17 mouse cellular contexts compared by ENCODE assay signal in the genomic region with DNA sequence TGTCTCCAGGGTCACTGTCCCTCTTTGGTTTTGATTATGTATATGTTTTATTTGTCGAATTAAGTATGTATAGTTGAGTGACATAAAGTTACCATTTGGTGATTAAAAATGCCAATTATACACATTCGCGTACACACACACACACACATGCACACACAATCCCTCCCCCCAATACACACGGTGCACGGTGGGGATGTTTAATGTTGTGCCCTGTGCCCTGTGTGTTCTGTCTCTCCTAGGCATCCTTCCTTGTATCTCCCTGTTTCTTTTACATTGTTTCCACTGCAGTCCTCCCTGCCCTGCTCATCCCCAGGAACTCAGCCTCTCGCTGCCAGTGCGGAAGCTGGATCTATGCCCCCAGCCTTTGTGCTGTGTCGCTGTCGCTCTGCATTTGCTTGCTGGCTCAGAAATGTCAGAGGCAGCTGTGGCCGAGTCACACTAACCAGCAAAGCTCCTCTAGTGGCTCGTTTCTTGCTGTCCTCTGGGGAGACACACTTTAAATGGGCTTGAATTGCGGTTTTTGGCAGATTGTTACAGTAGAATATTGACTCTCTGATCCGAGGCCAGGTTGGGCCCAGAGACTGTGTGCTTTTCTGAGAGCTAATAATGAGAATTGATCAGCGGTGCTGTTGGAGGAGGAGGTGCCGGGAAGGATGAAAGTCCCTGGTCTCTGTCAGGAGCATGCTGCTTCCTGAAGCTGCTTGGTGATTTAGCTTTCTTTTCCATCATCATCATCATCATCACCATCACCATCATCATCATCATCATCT. TPM values are rescaled to one million over a fixed set of nuclear protein-coding genes. Genes with fewer than 3 reads are reported as not detected.
DNase-seq lines count a peak whose midpoint lies in the region; ATAC-seq lines count a peak whose summit lies in the region.
"Had no signal": no experiment of that assay in that cellular context is flagged by ENCODE, and none has a peak within 500 bp of the region (broad histone marks: within the 10 kb centered on the region; RNA-seq: fewer than 3 reads in every experiment).

No protein-coding gene starts in this region.

- no peak overlapping the region for H3K4me3 ChIP-seq in forebrain, embryonic 12.5 days (replicated peaks)
- H3K4me3 ChIP-seq in forebrain, embryonic 10.5 days = no peak overlapping the region
- H3K4me3 ChIP-seq in neural tube, embryonic 13.5 days = no peak overlapping the region
- no peak overlapping the region for H3K4me3 ChIP-seq in midbrain, embryonic 10.5 days
- no peak overlapping the region for H3K4me3 ChIP-seq in kidney, embryonic 16.5 days (ENCODE audit: low read length)
- H3K4me3 ChIP-seq: intestine, embryonic 15.5 days; liver, embryonic 15.5 days; myocyte had no signal

- no peak overlapping the region for H3K27ac ChIP-seq in forebrain, embryonic 12.5 days
- no peak overlapping the region for H3K27ac ChIP-seq in forebrain, embryonic 10.5 days
- peak overlapping the region; percentile 29; the same call in 1 of the 2 replicates for H3K27ac ChIP-seq in neural tube, embryonic 13.5 days (replicated peaks)
- peak overlapping the region; percentile 4; the same call in 1 of the 2 replicates for H3K27ac ChIP-seq in midbrain, embryonic 10.5 days (replicated peaks)
- no peak overlapping the region for H3K27ac ChIP-seq in kidney, embryonic 16.5 days (ENCODE audit: low read length)
- H3K27ac ChIP-seq: intestine, embryonic 15.5 days; liver, embryonic 15.5 days had no signal

- no peak overlapping the region for H3K4me2 ChIP-seq in forebrain, embryonic 12.5 days
- no peak overlapping the region for H3K4me2 ChIP-seq in neural tube, embryonic 13.5 days
- no peak overlapping the region for H3K4me2 ChIP-seq in kidney, embryonic 16.5 days (replicated peaks; ENCODE audit: low read depth, low read length)
- H3K4me2 ChIP-seq: intestine, embryonic 15.5 days; liver, embryonic 15.5 days had no signal

- H3K9ac ChIP-seq in forebrain, embryonic 12.5 days = no peak overlapping the region
- H3K9ac ChIP-seq in neural tube, embryonic 13.5 days = peak overlapping the region; percentile 9; the same call in 1 of the 2 replicates
- no peak overlapping the region for H3K9ac ChIP-seq in kidney, embryonic 16.5 days (replicated peaks; ENCODE audit: low read length)
- H3K9ac ChIP-seq: intestine, embryonic 15.5 days; liver, embryonic 15.5 days had no signal

- WGBS in forebrain, embryonic 12.5 days = 61% methylated on average over 15 of the region's 15 CpGs
- 68% methylated on average over 15 of the region's 15 CpGs for WGBS in forebrain, embryonic 10.5 days
- 55% methylated on average over 15 of the region's 15 CpGs for WGBS in neural tube, embryonic 13.5 days
- WGBS in midbrain, embryonic 10.5 days = 66% methylated on average over 15 of the region's 15 CpGs
- WGBS in kidney, embryonic 16.5 days = 68% methylated on average over 15 of the region's 15 CpGs

- H3K27me3 ChIP-seq in forebrain, embryonic 12.5 days = peaks cover 28% of the 10 kb centered on the region
- no peaks in the 10 kb centered on the region for H3K27me3 ChIP-seq in forebrain, embryonic 10.5 days (ENCODE audit: poor library complexity, severe bottlenecking)
- no peaks in the 10 kb centered on the region for H3K27me3 ChIP-seq in neural tube, embryonic 13.5 days
- H3K27me3 ChIP-seq in midbrain, embryonic 10.5 days (ENCODE audit: low read depth, poor library complexity, severe bottlenecking) = no peaks in the 10 kb centered on the region
- no peaks in the 10 kb centered on the region for H3K27me3 ChIP-seq in kidney, embryonic 16.5 days (ENCODE audit: insufficient read depth, low read length)
- H3K27me3 ChIP-seq: intestine, embryonic 15.5 days; liver, embryonic 15.5 days had no signal

- H3K36me3 ChIP-seq in forebrain, embryonic 12.5 days (replicated peaks) = no peaks in the 10 kb centered on the region
- no peaks in the 10 kb centered on the region for H3K36me3 ChIP-seq in forebrain, embryonic 10.5 days (replicated peaks)
- H3K36me3 ChIP-seq in neural tube, embryonic 13.5 days = no peaks in the 10 kb centered on the region
- H3K36me3 ChIP-seq in midbrain, embryonic 10.5 days = no peaks in the 10 kb centered on the region
- H3K36me3 ChIP-seq in kidney, embryonic 16.5 days (ENCODE audit: insufficient read depth, low read length) = no peaks in the 10 kb centered on the region
- H3K36me3 ChIP-seq: intestine, embryonic 15.5 days; liver, embryonic 15.5 days had no signal

- DNase-seq in forebrain, embryonic 10.5 days (ENCODE audit: extremely low spot score, low spot score) = no peak
- DNase-seq in neural tube, embryonic 10.5 days (ENCODE audit: extremely low spot score, low spot score) = no peak
- no peak for DNase-seq in midbrain, embryonic 10.5 days (ENCODE audit: low spot score)
- DNase-seq in retina, postnatal 1 day = peak; percentile 80
- no peak for DNase-seq in embryo, embryonic 10 days (ENCODE audit: low spot score)
- DNase-seq: B cell, adult 2 months; cerebellum, adult 18-20 months; kidney, postnatal 25 days; lung, postnatal 4 days had no signal

- 0 out of 2 replicates have a peak, but pooled peaks cover 3% of the 10 kb centered on the region for H3K4me1 ChIP-seq in forebrain, embryonic 12.5 days
- no peaks in the 10 kb centered on the region for H3K4me1 ChIP-seq in forebrain, embryonic 10.5 days
- peaks cover 11% of the 10 kb centered on the region; the same call in 1 of the 2 replicates for H3K4me1 ChIP-seq in neural tube, embryonic 13.5 days (replicated peaks)
- peaks cover 4% of the 10 kb centered on the region; the same call in 1 of the 2 replicates for H3K4me1 ChIP-seq in midbrain, embryonic 10.5 days
- no peaks in the 10 kb centered on the region for H3K4me1 ChIP-seq in kidney, embryonic 16.5 days (ENCODE audit: insufficient read depth, low read length)
- H3K4me1 ChIP-seq: intestine, embryonic 15.5 days; liver, embryonic 15.5 days had no signal

- peak; percentile 44; the same call in 1 of the 2 replicates for ATAC-seq in forebrain, embryonic 12.5 days (ENCODE audit: low FRiP score)
- peak; percentile 62; the same call in 1 of the 2 replicates for ATAC-seq in neural tube, embryonic 13.5 days (ENCODE audit: low read depth)
- no peak for ATAC-seq in kidney, embryonic 16.5 days (ENCODE audit: low FRiP score, low TSS enrichment)
- ATAC-seq: intestine, embryonic 15.5 days had no signal

- H3K9me3 ChIP-seq in forebrain, embryonic 12.5 days = no peaks in the 10 kb centered on the region
- H3K9me3 ChIP-seq in forebrain, embryonic 10.5 days = no peaks in the 10 kb centered on the region
- H3K9me3 ChIP-seq in neural tube, embryonic 13.5 days = no peaks in the 10 kb centered on the region
- H3K9me3 ChIP-seq in midbrain, embryonic 10.5 days (replicated peaks) = no peaks in the 10 kb centered on the region
- no peaks in the 10 kb centered on the region for H3K9me3 ChIP-seq in kidney, embryonic 16.5 days (ENCODE audit: low read length)
- H3K9me3 ChIP-seq: intestine, embryonic 15.5 days; liver, embryonic 15.5 days had no signal

RNA-seq across cellular contexts. Expression of a gene that starts 34.7 kb away (rescaled TPM):
- polyA plus RNA-seq in forebrain, embryonic 12.5 days (2016; fragmentation: Nextera tagmentation; extraction: Ambion mirVana) = 36.4 and 39.6 TPM in 2 replicates
- polyA plus RNA-seq in forebrain, embryonic 10.5 days (2016; fragmentation: Nextera tagmentation; extraction: Ambion mirVana) = 34.3 and 36.1 TPM in 2 replicates
- polyA plus RNA-seq in neural tube, embryonic 13.5 days (2015; fragmentation: Nextera tagmentation; extraction: Ambion mirVana) = 51.4 and 53.3 TPM in 2 replicates
- 39.0 and 43.8 TPM in 2 replicates for polyA plus RNA-seq in midbrain, embryonic 10.5 days (2016; fragmentation: Nextera tagmentation; extraction: Ambion mirVana)
- 84.8 and 94.7 TPM in 2 replicates for polyA plus RNA-seq in kidney, embryonic 16.5 days (2015; fragmentation: Nextera tagmentation; extraction: Ambion mirVana)

RNA-seq across cellular contexts. Expression of a gene that starts 37.9 kb away (rescaled TPM):
- not detected in 2 replicates for polyA plus RNA-seq in forebrain, embryonic 12.5 days (2016; fragmentation: Nextera tagmentation; extraction: Ambion mirVana)
- not detected in 2 replicates for polyA plus RNA-seq in forebrain, embryonic 10.5 days (2016; fragmentation: Nextera tagmentation; extraction: Ambion mirVana)
- 0.15 TPM in 1 of 2 replicates, not detected in the other for polyA plus RNA-seq in neural tube, embryonic 13.5 days (2015; fragmentation: Nextera tagmentation; extraction: Ambion mirVana)
- polyA plus RNA-seq in midbrain, embryonic 10.5 days (2016; fragmentation: Nextera tagmentation; extraction: Ambion mirVana) = not detected in 2 replicates
- polyA plus RNA-seq in kidney, embryonic 16.5 days (2015; fragmentation: Nextera tagmentation; extraction: Ambion mirVana) = not detected in 2 replicates
- polyA plus RNA-seq: heart, postnatal 0 days; liver, embryonic 15.5 days; thymus, postnatal 0 days had no signal

Comparison
In these comparisons a context has a peak if more than half of its experiments do, and no peak if none do; other contexts are left out.
1. H3K27ac ChIP-seq: peak in neural tube, embryonic 13.5 days (single experiment) and midbrain, embryonic 10.5 days (single experiment); none in forebrain, embryonic 12.5 days (single experiment), forebrain, embryonic 10.5 days (single experiment) and kidney, embryonic 16.5 days (single experiment).